Mouse (Mus musculus) CH12.LX (cell line): ENCODE results near the gene Tdrd6. TPM values are rescaled to one million over a fixed set of nuclear protein-coding genes. Genes with fewer than 3 reads are reported as not detected.

Experiments
- DNase-seq: peaks from one replicate; pipeline ENCODE4 v3.0.0-alpha.2; 2013; ENCODE audit errors: extremely low read depth
- H3K27ac ChIP-seq: 2 replicates; pipeline ENCODE4 v1.5.1; 2012; ENCODE audit warnings: low read depth, mild to moderate bottlenecking, control low read depth, moderate library complexity; ENCODE audit not compliant: insufficient read depth
- H3K27me3 ChIP-seq: replicated peaks from 2 replicates; pipeline ENCODE3; 2012; ENCODE audit warnings: inconsistent platforms
- H3K36me3 ChIP-seq, 2 experiments: replicated peaks in 1 of 2; 2 replicates each; pipeline versions ENCODE3 to v1.6.1; 2012; ENCODE audit warnings: inconsistent platforms in 1 of 2, low read length in 1 of 2, mild to moderate bottlenecking in 1 of 2, mixed read lengths in 1 of 2, moderate library complexity in 1 of 2; ENCODE audit not compliant: control insufficient read depth in 1 of 2, insufficient read depth in 1 of 2
- H3K4me1 ChIP-seq, 2 experiments: 2 replicates each; pipeline ENCODE4 v1.6.1; 2012; ENCODE audit warnings: inconsistent platforms in 1 of 2, moderate library complexity in 1 of 2; ENCODE audit not compliant: insufficient read depth in 2 of 2, control insufficient read depth in 1 of 2
- H3K4me2 ChIP-seq: 2 replicates; pipeline ENCODE4 v1.6.1; 2012; ENCODE audit warnings: low read depth, mild to moderate bottlenecking, control low read depth; ENCODE audit not compliant: poor library complexity, insufficient read depth, severe bottlenecking
- H3K4me3 ChIP-seq, 3 experiments: fragments of 150-350 bp in 1 of 3; sonication (generic) in 1 of 3; replicated peaks in 1 of 3; 2 replicates each; pipeline versions ENCODE3 to v1.5.1; 2011 to 2012; ENCODE audit warnings: low read depth in 2 of 3, low read length in 2 of 3, mild to moderate bottlenecking in 2 of 3, moderate library complexity in 2 of 3, control low read depth in 1 of 3, improper control_type of control experiment in 1 of 3, inconsistent platforms in 1 of 3, mixed read lengths in 1 of 3; ENCODE audit not compliant: poor library complexity in 1 of 3
- H3K79me2 ChIP-seq: replicated peaks from 2 replicates; pipeline ENCODE4 v1.6.1; 2012; ENCODE audit warnings: mild to moderate bottlenecking, moderate library complexity; ENCODE audit not compliant: control insufficient read depth, poor library complexity, insufficient read depth, severe bottlenecking; ENCODE audit errors: extremely low read depth
- H3K9ac ChIP-seq: 2 replicates; pipeline ENCODE4 v1.6.1; 2012; ENCODE audit warnings: low read depth, mild to moderate bottlenecking, control low read depth, moderate library complexity; ENCODE audit not compliant: insufficient read depth
- H3K9me3 ChIP-seq: replicated peaks from 2 replicates; pipeline ENCODE3; 2012; ENCODE audit warnings: low read length, inconsistent platforms, mixed read lengths
- ELF1 ChIP-seq: IDR thresholded peaks from 2 replicates; pipeline ENCODE4 v1.6.1; 2014; ENCODE audit warnings: low read depth, mild to moderate bottlenecking, inconsistent platforms, low read length, improper control_type of control experiment
- HCFC1 ChIP-seq: IDR thresholded peaks from 2 replicates; pipeline ENCODE4 v1.6.1; 2012; ENCODE audit warnings: low read depth, mild to moderate bottlenecking, inconsistent platforms, low read length, improper control_type of control experiment
- JUND ChIP-seq: conservative IDR thresholded peaks from 2 replicates; pipeline ENCODE4 v1.6.1; 2011; ENCODE audit warnings: low read depth, low read length, improper control_type of control experiment
- KAT2A ChIP-seq: IDR thresholded peaks from 2 replicates; pipeline ENCODE4 v1.6.1; 2012; ENCODE audit warnings: low read length, improper control_type of control experiment, inconsistent platforms; ENCODE audit not compliant: insufficient replicate concordance
- MAFK ChIP-seq: IDR thresholded peaks from 2 replicates; pipeline ENCODE4 v1.6.1; 2011; ENCODE audit warnings: low read length, improper control_type of control experiment; ENCODE audit not compliant: insufficient replicate concordance
- MXI1 ChIP-seq: IDR thresholded peaks from 2 replicates; pipeline ENCODE4 v1.6.1; 2011; ENCODE audit warnings: mild to moderate bottlenecking, low read depth, low read length, improper control_type of control experiment
- NELFE ChIP-seq: IDR thresholded peaks from 2 replicates; pipeline ENCODE4 v1.6.1; 2011; ENCODE audit warnings: low read depth, low read length, improper control_type of control experiment
- POLR2A ChIP-seq: IDR thresholded peaks from 2 replicates; pipeline ENCODE4 v1.6.1; 2011; ENCODE audit warnings: low read depth, mild to moderate bottlenecking, improper control_type of control experiment, low read length
- SIN3A ChIP-seq: IDR thresholded peaks from 2 replicates; pipeline ENCODE4 v1.6.1; 2012; ENCODE audit warnings: low read length, improper control_type of control experiment, inconsistent platforms
- SMC3 ChIP-seq: IDR thresholded peaks from 2 replicates; pipeline ENCODE4 v1.6.1; 2011; ENCODE audit warnings: low read depth, low read length, improper control_type of control experiment
- TBP ChIP-seq: conservative IDR thresholded peaks from 2 replicates; pipeline ENCODE4 v1.6.1; 2011; ENCODE audit warnings: low read depth, low read length, improper control_type of control experiment
- ZNF384 ChIP-seq: IDR thresholded peaks from 2 replicates; pipeline ENCODE4 v1.6.1; 2012; ENCODE audit warnings: low read depth, low read length, improper control_type of control experiment, inconsistent platforms
- dilution Hi-C: fragments of 300-500 bp; cut with MboI; formaldehyde crosslinking; loops from 2 replicates; pipeline ENCODE4 v1.14.3; 2020; ENCODE audit warnings: low sequenced_read_pairs; ENCODE audit not compliant: extremely low pct_unique_long_range_greater_than_20kb, extremely low pct_ligation_motif_present
- in situ Hi-C: fragments of 300-500 bp; cut with MboI; formaldehyde crosslinking; loops from 3 replicates; pipeline ENCODE4 v1.14.3; 2019; ENCODE audit warnings: low sequenced_read_pairs, low pct_ligation_motif_present, low pct_unique_long_range_greater_than_20kb, mixed read lengths
- polyA plus RNA-seq: library from polyadenylated mRNA; unstranded; fragments of >175 nt; gene quantifications from 2 replicates; pipeline ENCODE4 v1.2.1, GENCODE M21; 2012; ENCODE audit warnings: low read depth; ENCODE audit not compliant: insufficient read length
- total RNA-seq, 2 experiments: library from RNA; depleted of rRNA; stranded (reverse); fragments of 300-350 nt in 1 of 2; fragments of >200 nt in 1 of 2; gene quantifications; 2 replicates each; pipeline ENCODE4 v1.2.3; 2012 to 2014

Gene Tdrd6
- total and polyA plus RNA-seq, 3 experiments: not detected

DNA sequence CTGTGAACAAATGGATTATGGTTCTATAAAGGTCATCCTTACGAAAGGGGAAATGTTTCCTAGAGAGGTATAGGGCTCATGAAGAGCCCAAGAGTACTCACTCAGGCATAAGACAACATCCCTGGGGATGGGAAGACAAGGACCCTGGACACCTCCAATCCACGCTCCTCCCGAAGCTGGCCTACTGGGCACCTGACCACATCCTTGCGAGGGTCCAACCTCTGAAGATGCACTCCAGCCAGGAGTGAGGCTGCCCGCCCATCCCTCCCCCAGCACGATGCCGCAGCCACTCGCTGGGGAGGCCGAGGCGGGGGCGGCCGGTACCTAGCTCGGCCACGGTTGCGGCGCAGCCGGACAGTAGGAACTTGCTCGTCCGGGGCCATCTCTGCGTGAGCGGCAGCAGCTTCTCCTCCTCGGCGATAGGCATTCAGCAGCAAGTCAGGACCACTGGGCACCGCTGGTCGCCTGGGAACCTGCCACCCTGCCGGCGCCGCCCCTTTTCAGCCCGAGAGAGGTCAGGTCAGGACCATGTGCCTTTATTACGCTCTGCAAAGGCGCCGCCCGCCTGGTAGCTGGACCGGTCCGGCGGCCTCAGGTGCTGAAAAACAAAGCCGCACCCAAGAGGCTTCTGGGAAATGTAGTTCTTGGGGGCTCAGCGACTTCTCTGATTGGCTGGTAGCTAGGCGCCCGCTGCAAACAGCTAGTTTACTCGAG is 36.6 kb upstream of the Tdrd6 start, which contains the start of gene Slc25a27:
Slc25a27 (minus strand) TSS at position 639 of the 714 bp plus-strand sequence.
- Histone ChIP-seq H3K27ac (no peak within 1 kb of the TSS), H3K9ac (no peak within 1 kb of the TSS), H3K4me3 (peak within 1 kb of the TSS in 1 of 3 experiments; percentile 61), H3K4me2 (no peak within 1 kb of the TSS)
- dilution Hi-C loops: no loop called here
- TF ChIP-seq HCFC1 (peak; percentile 79), JUND (no peak), NELFE (no peak), SMC3 (no peak), MXI1 (no peak), ELF1 (no peak)
- TF ChIP-seq, all 38 proteins: peak for 1
- Histone ChIP-seq H3K36me3 (no peaks in the 10 kb centered on the region), H3K79me2 (no peaks in the 10 kb centered on the region), H3K27me3 (no peaks in the 10 kb centered on the region), H3K4me1 (no peaks in the 10 kb centered on the region), H3K9me3 (peaks cover 21% of the 10 kb centered on the region)
- in situ Hi-C loops: no loop called here
- DNase-seq: peak; percentile 76

DNA sequence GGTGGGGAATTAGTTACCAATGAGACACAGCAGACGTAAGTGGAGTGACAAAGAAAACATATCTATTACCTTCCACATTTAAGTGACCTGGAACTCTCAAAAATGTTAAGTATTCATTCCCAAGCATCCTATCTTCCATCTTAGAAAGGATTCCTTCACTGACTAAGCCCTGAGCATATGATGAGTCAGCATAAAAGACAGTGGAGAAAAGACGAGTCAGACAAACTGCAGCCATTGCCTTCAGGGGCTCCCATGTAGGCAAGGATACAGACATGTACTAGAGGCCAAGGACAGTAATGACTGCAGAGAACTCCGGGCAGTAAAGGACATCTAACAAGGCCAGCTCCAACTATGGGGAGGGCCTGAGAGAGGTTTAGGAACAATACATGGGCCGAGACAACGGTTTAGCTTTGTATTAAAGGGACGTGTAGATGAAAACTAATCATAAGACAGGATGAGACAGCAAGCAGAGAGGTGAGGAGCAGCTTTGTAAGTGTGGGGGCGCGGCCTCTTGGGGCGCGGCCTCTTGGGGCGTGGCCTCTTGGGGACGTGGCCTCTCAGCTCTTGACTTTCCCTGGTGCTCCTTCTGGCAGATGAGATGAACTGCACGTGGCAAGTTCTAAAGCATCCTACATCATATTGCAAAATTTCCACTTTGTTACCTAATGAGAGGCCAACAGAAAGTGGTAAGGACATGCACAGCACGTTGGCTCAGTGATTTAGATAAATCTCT is 21.4 kb upstream of the Tdrd6 start:
- DNase-seq: peak; percentile 8
- Histone ChIP-seq H3K4me1 (no peaks in the 10 kb centered on the region), H3K4me3 (no peak overlapping the region), H3K4me2 (no peak overlapping the region), H3K27me3 (no peaks in the 10 kb centered on the region)
- dilution Hi-C loops: no loop called here
- TF ChIP-seq KAT2A: no peak
- TF ChIP-seq TBP: no peak
- TF ChIP-seq SIN3A: no peak
- TF ChIP-seq ZNF384: no peak
- TF ChIP-seq MAFK: peak; percentile 82
- no peak for TF ChIP-seq POLR2A
- TF ChIP-seq, all 38 proteins: peak for 1
- H3K9ac ChIP-seq: no peak overlapping the region
- H3K36me3 ChIP-seq: no peaks in the 10 kb centered on the region
- no peak overlapping the region for H3K27ac ChIP-seq
- in situ Hi-C loops: no loop called here
- peaks cover 29% of the 10 kb centered on the region for H3K9me3 ChIP-seq
- H3K79me2 ChIP-seq: no peaks in the 10 kb centered on the region
